Mouse (Mus musculus) adipose tissue, adult 10 weeks (tissue): ENCODE data around the gene Cebpb. TPM values are rescaled to one million over a fixed set of nuclear protein-coding genes. Genes with fewer than 3 reads are reported as not detected.

Experiments
- polyA plus RNA-seq: library from polyadenylated mRNA; stranded (reverse); fragments of 350-450 nt; fragmentation: Illumina TruSeq; extraction: RNeasy Lipid Tissue Mini Kit (QIAGEN cat#74804); gene quantifications from one replicate; pipeline ENCODE4 v1.2.3, GENCODE M21; 2014; ENCODE audit warnings: low read depth, low replicate concordance

The Cebpb gene
- 18.6 TPM for polyA plus RNA-seq

DNA sequence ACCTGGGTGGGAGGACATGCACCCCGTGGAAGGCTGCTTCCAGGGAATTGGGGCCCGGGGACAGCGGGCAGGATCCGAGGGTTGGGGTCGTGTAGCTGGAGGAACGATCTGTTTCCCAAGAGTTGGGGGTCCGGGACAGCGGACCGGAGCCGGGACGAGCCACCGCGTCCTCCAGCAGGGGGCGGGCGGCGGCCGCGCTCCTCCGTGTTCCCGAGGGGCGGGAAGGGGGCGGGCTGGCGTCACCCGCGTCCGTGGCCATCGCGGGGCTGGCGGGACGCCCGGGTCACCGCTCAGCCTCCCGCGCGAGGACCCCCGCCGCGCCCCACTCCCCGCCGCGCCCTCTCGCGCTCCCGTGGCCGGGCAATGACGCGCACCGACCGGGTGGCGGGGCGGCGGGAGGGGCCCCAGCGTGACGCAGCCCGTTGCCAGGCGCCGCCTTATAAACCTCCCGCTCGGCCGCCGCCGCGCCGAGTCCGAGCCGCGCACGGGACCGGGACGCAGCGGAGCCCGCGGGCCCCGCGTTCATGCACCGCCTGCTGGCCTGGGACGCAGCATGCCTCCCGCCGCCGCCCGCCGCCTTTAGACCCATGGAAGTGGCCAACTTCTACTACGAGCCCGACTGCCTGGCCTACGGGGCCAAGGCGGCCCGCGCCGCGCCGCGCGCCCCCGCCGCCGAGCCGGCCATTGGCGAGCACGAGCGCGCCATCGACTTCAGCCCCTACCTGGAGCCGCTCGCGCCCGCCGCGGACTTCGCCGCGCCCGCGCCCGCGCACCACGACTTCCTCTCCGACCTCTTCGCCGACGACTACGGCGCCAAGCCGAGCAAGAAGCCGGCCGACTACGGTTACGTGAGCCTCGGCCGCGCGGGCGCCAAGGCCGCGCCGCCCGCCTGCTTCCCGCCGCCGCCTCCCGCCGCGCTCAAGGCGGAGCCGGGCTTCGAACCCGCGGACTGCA lies at the start of gene Cebpb:
Gene Cebpb (plus strand): TSS at position 418 of the 954 bp plus-strand sequence.

DNA sequence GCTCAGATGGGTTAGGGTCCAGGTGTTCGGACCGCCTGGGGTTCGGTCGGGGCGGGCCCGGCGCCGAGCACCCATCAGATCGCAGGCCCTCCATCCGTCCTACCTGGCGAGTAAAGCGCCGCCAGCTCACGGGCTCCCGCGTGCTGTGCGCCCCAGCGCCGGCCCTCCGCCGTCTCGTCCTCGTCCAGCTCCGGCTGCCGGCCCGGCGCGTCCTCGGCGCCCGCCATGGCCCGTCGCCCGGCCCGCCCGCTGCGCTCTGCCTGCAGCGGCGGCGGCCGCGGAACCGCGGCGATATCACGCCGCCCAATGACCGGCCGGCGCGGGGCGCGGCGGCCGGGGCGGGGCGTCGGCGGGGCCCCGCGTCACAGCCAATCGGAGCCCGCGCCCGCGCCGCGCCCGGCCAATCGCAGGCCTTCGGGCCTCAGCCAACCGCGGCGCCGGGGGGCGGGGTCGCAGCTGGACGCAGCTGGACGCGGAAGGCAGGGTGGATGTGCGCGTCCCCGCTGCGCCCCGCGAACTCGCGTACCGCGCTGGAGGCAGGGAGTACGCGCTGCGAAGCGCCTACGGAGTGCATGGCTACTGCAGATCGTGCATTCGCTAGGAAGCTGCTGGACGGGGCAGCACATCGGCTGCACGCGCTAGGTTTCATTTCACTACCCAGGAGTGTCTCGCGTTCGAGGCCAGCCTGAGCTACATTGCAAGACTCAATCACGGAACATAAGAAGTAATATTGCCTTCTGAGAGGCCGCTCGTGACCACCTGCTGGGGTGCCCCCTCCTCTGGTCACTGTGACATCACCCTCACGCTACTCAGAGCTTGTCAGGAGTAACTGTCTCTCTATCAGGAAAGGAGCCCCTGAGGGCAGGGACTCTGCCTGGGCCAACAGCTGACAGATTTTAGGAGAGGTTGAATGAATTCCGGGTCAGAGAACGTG lies 27.2 kb upstream of the Cebpb start, which contains the start of gene Gm20431:
Gene Gm20431 (minus strand): TSS at position 227 of the 934 bp plus-strand sequence.

GRCm38 (mm10) chr2:167689501-167690218 lies 945 bp downstream of the Cebpb start, which contains the start of gene Tmem189:
Gene Tmem189 (minus strand): TSS chr2:167689822.

Other genes starting within 250 kb of the Cebpb start
- gene Rnf114, start 196.3 kb upstream of the Cebpb start, polyA plus RNA-seq, result 72.6 TPM
- 13.1 TPM for gene Spata2, start 196.0 kb upstream of the Cebpb start, polyA plus RNA-seq
- gene Snai1, start 150.7 kb upstream of the Cebpb start, polyA plus RNA-seq, result 3.5 TPM
- 134 TPM for gene Ube2v1, start 56.8 kb upstream of the Cebpb start, polyA plus RNA-seq
- 0.61 TPM for gene Gm20431, start 27.4 kb upstream of the Cebpb start, polyA plus RNA-seq
- 96.8 TPM for gene Tmem189, start 907 bp downstream of the Cebpb start, polyA plus RNA-seq
- 29.8 TPM for gene Ptpn1, start 243.1 kb downstream of the Cebpb start, polyA plus RNA-seq